Mouse (Mus musculus): ENCODE results near the gene Thrb.

Gene Thrb

GRCm38 (mm10) chr14:17847211-17847610 lies 187.2 kb downstream of the Thrb start:
- Histone ChIP-seq H3K36me3 (ENCODE audit: control insufficient read depth, insufficient read depth, low read length, poor library complexity, severe bottlenecking) (no peaks in the 10 kb centered on the region), H3K27me3 (ENCODE audit: control insufficient read depth, insufficient read depth, low read length, poor library complexity, severe bottlenecking) (no peaks in the 10 kb centered on the region)
- no peak for DNase-seq (ENCODE audit: low read depth, low spot score)

DNA sequence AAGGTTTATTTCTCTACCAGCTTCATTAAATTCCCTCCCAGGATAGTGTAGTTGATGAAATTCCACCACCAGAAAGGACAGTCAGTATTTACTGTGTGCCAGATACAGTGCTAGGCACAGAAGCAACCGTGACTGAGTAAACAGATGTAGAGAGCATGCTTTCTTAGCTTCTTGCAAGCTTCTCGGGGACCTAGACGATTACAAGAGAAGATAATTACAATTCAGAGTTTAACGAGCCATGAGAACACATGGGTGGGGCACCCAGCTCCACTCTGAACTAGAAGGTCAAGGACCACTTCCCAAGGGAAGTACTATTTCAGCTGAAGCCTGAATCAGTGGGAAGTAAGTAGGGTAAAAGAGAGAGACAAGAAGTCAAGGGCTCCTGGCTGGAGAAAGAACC lies 190.3 kb downstream of the Thrb start:
- H3K27me3 ChIP-seq (ENCODE audit: control insufficient read depth, insufficient read depth, low read length, poor library complexity, severe bottlenecking), result no peaks in the 10 kb centered on the region
- no peaks in the 10 kb centered on the region for H3K36me3 ChIP-seq (ENCODE audit: control insufficient read depth, insufficient read depth, low read length, poor library complexity, severe bottlenecking)
- no peak for DNase-seq (ENCODE audit: low read depth, low spot score)

- DNase-seq (ENCODE audit: low read depth, low spot score), result no peak
- Histone ChIP-seq H3K36me3 (ENCODE audit: control insufficient read depth, insufficient read depth, low read length, poor library complexity, severe bottlenecking) (no peaks in the 10 kb centered on the region), H3K27me3 (ENCODE audit: control insufficient read depth, insufficient read depth, low read length, poor library complexity, severe bottlenecking) (no peaks in the 10 kb centered on the region)
Measured at GRCm38 (mm10) chr14:17852236-17852635, 192.2 kb downstream of the Thrb start.

GRCm38 (mm10) chr14:17859790-17860385 lies 199.8 kb downstream of the Thrb start:
- Histone ChIP-seq H3K36me3 (ENCODE audit: control insufficient read depth, insufficient read depth, low read length, poor library complexity, severe bottlenecking) (no peaks in the 10 kb centered on the region), H3K27me3 (ENCODE audit: control insufficient read depth, insufficient read depth, low read length, poor library complexity, severe bottlenecking) (no peaks in the 10 kb centered on the region)
- DNase-seq (ENCODE audit: low read depth, low spot score), result no peak

DNA sequence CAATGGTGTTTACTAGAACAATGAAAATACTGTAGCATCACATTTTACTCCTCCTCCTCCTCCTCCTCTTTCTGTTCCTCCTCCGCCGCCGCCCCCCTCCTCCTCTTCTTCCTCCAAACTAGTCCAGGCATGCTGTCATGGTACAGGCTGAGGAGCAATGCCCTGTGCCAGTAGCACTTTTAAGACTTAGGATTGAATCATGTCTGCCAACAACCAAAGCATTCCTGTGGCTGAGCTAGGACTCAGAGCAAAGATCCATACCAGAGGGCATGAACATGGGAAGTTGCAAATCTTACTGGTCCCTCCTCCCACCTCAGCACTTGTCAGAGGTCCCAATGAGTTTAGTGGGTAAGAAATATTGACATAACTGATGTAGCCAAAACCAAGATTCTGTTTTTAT lies 202.6 kb downstream of the Thrb start:
- H3K27me3 ChIP-seq (ENCODE audit: control insufficient read depth, insufficient read depth, low read length, poor library complexity, severe bottlenecking), result no peaks in the 10 kb centered on the region
- H3K36me3 ChIP-seq (ENCODE audit: control insufficient read depth, insufficient read depth, low read length, poor library complexity, severe bottlenecking), result no peaks in the 10 kb centered on the region
- DNase-seq (ENCODE audit: low read depth, low spot score), result no peak

- no peaks in the 10 kb centered on the region for H3K36me3 ChIP-seq (ENCODE audit: control insufficient read depth, insufficient read depth, low read length, poor library complexity, severe bottlenecking)
- H3K27me3 ChIP-seq (ENCODE audit: control insufficient read depth, insufficient read depth, low read length, poor library complexity, severe bottlenecking), result no peaks in the 10 kb centered on the region
- no peak for DNase-seq (ENCODE audit: low read depth, low spot score)
Measured at GRCm38 (mm10) chr14:17863701-17864320, 203.8 kb downstream of the Thrb start.

DNA sequence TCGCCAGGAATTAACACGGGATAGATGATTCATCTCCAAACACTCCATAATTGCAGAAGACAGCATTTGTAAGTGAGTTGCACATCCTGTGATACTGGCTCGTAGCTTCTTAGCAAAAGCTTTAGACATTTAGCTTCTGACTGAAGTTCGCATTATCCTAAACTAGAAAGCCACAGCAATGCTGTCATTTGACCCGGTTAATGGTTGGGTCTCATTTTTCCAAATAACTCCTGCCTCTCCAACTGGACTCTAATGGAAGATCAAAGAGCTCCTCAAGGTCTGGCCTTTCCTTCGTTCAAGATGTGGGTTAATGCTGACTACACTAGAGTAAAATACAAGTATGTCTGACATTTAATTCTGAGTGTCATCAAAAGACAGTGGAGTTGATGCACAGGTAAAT lies 208.3 kb downstream of the Thrb start:
- no peaks in the 10 kb centered on the region for H3K27me3 ChIP-seq (ENCODE audit: control insufficient read depth, insufficient read depth, low read length, poor library complexity, severe bottlenecking)
- H3K36me3 ChIP-seq (ENCODE audit: control insufficient read depth, insufficient read depth, low read length, poor library complexity, severe bottlenecking), result no peaks in the 10 kb centered on the region
- no peak for DNase-seq (ENCODE audit: low read depth, low spot score)

GRCm38 (mm10) chr14:17875946-17876345 lies 215.9 kb downstream of the Thrb start:
- DNase-seq (ENCODE audit: low read depth, low spot score), result peak; percentile 2
- Histone ChIP-seq H3K27me3 (ENCODE audit: control insufficient read depth, insufficient read depth, low read length, poor library complexity, severe bottlenecking) (no peaks in the 10 kb centered on the region), H3K36me3 (ENCODE audit: control insufficient read depth, insufficient read depth, low read length, poor library complexity, severe bottlenecking) (no peaks in the 10 kb centered on the region)

GRCm38 (mm10) chr14:17879446-17879845 lies 219.4 kb downstream of the Thrb start:
- peak; percentile 1 for DNase-seq (ENCODE audit: low read depth, low spot score)
- Histone ChIP-seq H3K36me3 (ENCODE audit: control insufficient read depth, insufficient read depth, low read length, poor library complexity, severe bottlenecking) (no peaks in the 10 kb centered on the region), H3K27me3 (ENCODE audit: control insufficient read depth, insufficient read depth, low read length, poor library complexity, severe bottlenecking) (no peaks in the 10 kb centered on the region)

DNA sequence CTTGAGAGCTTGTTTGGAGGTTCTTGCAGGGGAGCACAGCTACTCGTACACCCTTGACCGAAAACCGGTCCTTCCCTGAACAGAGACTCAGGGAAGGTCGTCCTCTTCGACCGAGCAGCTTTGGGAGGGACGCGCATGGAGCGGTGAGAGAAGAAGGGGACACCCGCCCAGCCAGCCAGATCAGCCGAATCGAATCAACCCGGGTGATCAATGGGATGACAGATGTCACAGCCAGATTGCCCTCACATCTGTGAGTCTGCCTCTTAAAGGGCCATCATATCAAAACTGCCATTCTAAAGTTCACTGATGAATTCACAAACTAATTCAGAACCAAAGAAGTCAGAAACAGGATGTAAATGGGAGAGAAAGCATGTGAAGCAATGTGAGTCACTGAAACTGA lies 224.8 kb downstream of the Thrb start:
- Histone ChIP-seq H3K36me3 (ENCODE audit: control insufficient read depth, insufficient read depth, low read length, poor library complexity, severe bottlenecking) (no peaks in the 10 kb centered on the region), H3K27me3 (ENCODE audit: control insufficient read depth, insufficient read depth, low read length, poor library complexity, severe bottlenecking) (no peaks in the 10 kb centered on the region)
- DNase-seq (ENCODE audit: low read depth, low spot score), result no peak

GRCm38 (mm10) chr14:17885320-17885719 lies 225.3 kb downstream of the Thrb start:
- H3K36me3 ChIP-seq (ENCODE audit: control insufficient read depth, insufficient read depth, low read length, poor library complexity, severe bottlenecking), result no peaks in the 10 kb centered on the region
- H3K27me3 ChIP-seq (ENCODE audit: control insufficient read depth, insufficient read depth, low read length, poor library complexity, severe bottlenecking), result no peaks in the 10 kb centered on the region
- DNase-seq (ENCODE audit: low read depth, low spot score), result no peak

GRCm38 (mm10) chr14:17894791-17895190 lies 234.7 kb downstream of the Thrb start:
- Histone ChIP-seq H3K27me3 (ENCODE audit: control insufficient read depth, insufficient read depth, low read length, poor library complexity, severe bottlenecking) (no peaks in the 10 kb centered on the region), H3K36me3 (ENCODE audit: control insufficient read depth, insufficient read depth, low read length, poor library complexity, severe bottlenecking) (no peaks in the 10 kb centered on the region)
- no peak for DNase-seq (ENCODE audit: low read depth, low spot score)

- DNase-seq (ENCODE audit: low read depth, low spot score), result no peak
Measured at GRCm38 (mm10) chr14:17899733-17900413, 239.8 kb downstream of the Thrb start.

GRCm38 (mm10) chr14:17900414-17900795 lies 240.3 kb downstream of the Thrb start:
- DNase-seq (ENCODE audit: low read depth, low spot score), result no peak
- Histone ChIP-seq H3K36me3 (ENCODE audit: control insufficient read depth, insufficient read depth, low read length, poor library complexity, severe bottlenecking) (no peaks in the 10 kb centered on the region), H3K27me3 (ENCODE audit: control insufficient read depth, insufficient read depth, low read length, poor library complexity, severe bottlenecking) (no peaks in the 10 kb centered on the region)

More at GRCm38 (mm10) chr14:17899733-17900413, 239.8 kb downstream of the Thrb start:
- Histone ChIP-seq H3K27me3 (ENCODE audit: control insufficient read depth, insufficient read depth, low read length, poor library complexity, severe bottlenecking) (no peaks in the 10 kb centered on the region), H3K36me3 (ENCODE audit: control insufficient read depth, insufficient read depth, low read length, poor library complexity, severe bottlenecking) (no peaks in the 10 kb centered on the region)

- DNase-seq (ENCODE audit: low read depth, low spot score), result no peak
Measured at GRCm38 (mm10) chr14:17902426-17902825, 242.4 kb downstream of the Thrb start.

More at GRCm38 (mm10) chr14:17902426-17902825, 242.4 kb downstream of the Thrb start:
- Histone ChIP-seq H3K36me3 (ENCODE audit: control insufficient read depth, insufficient read depth, low read length, poor library complexity, severe bottlenecking) (no peaks in the 10 kb centered on the region), H3K27me3 (ENCODE audit: control insufficient read depth, insufficient read depth, low read length, poor library complexity, severe bottlenecking) (no peaks in the 10 kb centered on the region)

Data from splenic B cell, adult 2 months (primary cell).